Mouse (Mus musculus) cerebellum, adult 2 months (tissue): ENCODE measurements around the gene Cldn4.

Experiments used
- CTCF ChIP-seq: fragments of 200-500 bp; IDR thresholded peaks from 2 replicates; pipeline ENCODE4 v1.5.1; 2011; ENCODE audit warnings: low read depth, mild to moderate bottlenecking, control low read depth, low read length, moderate library complexity, borderline replicate concordance; ENCODE audit not compliant: insufficient read depth
- POLR2A ChIP-seq: fragments of 200-500 bp; IDR thresholded peaks from 2 replicates; pipeline ENCODE4 v1.6.1; 2011; ENCODE audit warnings: low read length, control low read depth, borderline replicate concordance; ENCODE audit not compliant: insufficient read depth

GRCm38 (mm10) chr5:134926726-134927125 is 20.0 kb downstream of the Cldn4 start:
- no peak for TF ChIP-seq CTCF
- no peak for TF ChIP-seq POLR2A
